Mouse (Mus musculus): ENCODE measurements at regions not wholly inside any gene's neighbourhood (a gene's known extent, or its start where the extent isn't known, plus 50 kb on each side); places are given as distances from the start of the nearest gene placed in this dataset.
A peak's percentile ranks its signal among the peaks of the same experiment; 100 is the strongest.

- DNase-seq, result no peak
These were observed 317.3 kb downstream of the Nsun3 start for GRCm38 (mm10) chr16:62469286-62469685.

GRCm38 (mm10) chr16:62468846-62469245 is 317.8 kb downstream of the Nsun3 start:
- peak; percentile 2 for DNase-seq

- DNase-seq, result no peak
These were observed 326.6 kb downstream of the Nsun3 start for GRCm38 (mm10) chr16:62459949-62460551.

- no peak for DNase-seq
These were observed 336.9 kb downstream of the Nsun3 start for GRCm38 (mm10) chr16:62449735-62450134.

- DNase-seq, result no peak
These were observed 339.2 kb downstream of the Nsun3 start for GRCm38 (mm10) chr16:62447380-62447779.

- DNase-seq, result no peak
These were observed 345.4 kb downstream of the Nsun3 start for GRCm38 (mm10) chr16:62441197-62441596.

GRCm38 (mm10) chr16:62433125-62433524 is 353.5 kb downstream of the Nsun3 start:
- no peak for DNase-seq

- no peak for DNase-seq
These were observed 372.1 kb downstream of the Nsun3 start for GRCm38 (mm10) chr16:62414485-62414884.

GRCm38 (mm10) chr16:62407526-62408165 is 379.0 kb downstream of the Nsun3 start:
- DNase-seq, result no peak

GRCm38 (mm10) chr16:62406458-62406857 is 380.2 kb downstream of the Nsun3 start:
- no peak for DNase-seq

GRCm38 (mm10) chr16:62357279-62357678 is 429.3 kb downstream of the Nsun3 start:
- DNase-seq, result no peak

GRCm38 (mm10) chr16:62356349-62356748 is 430.3 kb downstream of the Nsun3 start:
- DNase-seq, result no peak

- DNase-seq, result no peak
These were observed 430.8 kb downstream of the Nsun3 start for GRCm38 (mm10) chr16:62355830-62356270.

- no peak for DNase-seq
These were observed 459.1 kb downstream of the Nsun3 start for GRCm38 (mm10) chr16:62327378-62328036.

GRCm38 (mm10) chr16:62325534-62326244 is 460.9 kb downstream of the Nsun3 start:
- DNase-seq, result no peak

- DNase-seq, result no peak
These were observed 463.8 kb downstream of the Nsun3 start for GRCm38 (mm10) chr16:62322809-62323208.

GRCm38 (mm10) chr16:62288948-62289347 is 497.7 kb downstream of the Nsun3 start:
- DNase-seq, result no peak

All from cerebellum, adult 11-12 months (tissue).